Mouse (Mus musculus) megakaryocyte, embryonic 14.5 days (primary cell): ENCODE measurements around the gene Cybc1.

ENCODE experiments used
- FLI1 ChIP-seq: IDR thresholded peaks from 2 replicates; pipeline ENCODE4 v1.6.1; 2012; ENCODE audit warnings: low read length, inconsistent platforms, mixed read lengths
- GATA1 ChIP-seq: IDR thresholded peaks from 3 replicates; pipeline ENCODE4 v1.6.1; 2012; ENCODE audit warnings: mixed read lengths, low read length, inconsistent platforms, borderline replicate concordance

DNA sequence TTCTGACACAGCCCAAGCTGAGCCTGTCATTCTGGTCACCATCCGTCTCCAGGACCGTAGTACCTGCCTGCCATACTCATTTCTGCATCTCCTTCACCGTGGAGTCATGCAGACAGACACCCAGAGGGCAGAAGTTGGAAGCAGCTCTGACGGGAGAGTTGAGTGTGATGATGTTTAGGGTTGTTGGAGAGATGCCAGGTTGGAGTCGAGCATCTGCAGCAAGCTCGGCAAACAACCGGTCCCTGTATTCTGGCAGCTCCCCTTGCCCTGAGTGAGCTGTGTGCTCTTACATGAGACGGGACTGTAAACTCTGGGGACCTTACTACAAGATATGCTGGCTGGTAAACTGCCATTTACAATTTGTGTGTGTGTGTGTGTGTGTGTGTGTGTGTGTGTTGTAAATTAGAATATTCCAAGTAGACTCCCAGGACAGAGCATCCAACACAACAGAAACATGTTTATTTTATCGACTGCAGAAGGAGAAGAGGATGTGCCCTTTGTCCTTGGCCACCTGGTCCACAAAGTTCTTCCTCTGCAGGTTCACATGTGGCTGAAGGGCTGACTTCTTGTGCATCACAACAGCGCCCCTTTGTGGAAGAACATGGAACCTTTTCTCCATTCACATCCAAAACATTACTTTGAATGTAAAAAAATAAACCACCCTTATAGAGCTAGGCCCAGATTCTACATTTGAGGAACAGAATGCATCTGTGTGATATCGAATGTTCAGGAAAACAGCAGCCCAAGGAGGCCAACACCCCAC is 27.5 kb downstream of the Cybc1 start:
- TF ChIP-seq GATA1 = no peak
- TF ChIP-seq FLI1 = no peak
